Mouse (Mus musculus): ENCODE data around the gene Zfp280c. TPM values are rescaled to one million over a fixed set of nuclear protein-coding genes. Genes with fewer than 3 reads are reported as not detected.

Gene Zfp280c
- 15.9 and 19.1 TPM in 2 replicates for polyA plus RNA-seq (2016; fragmentation: Nextera tagmentation; extraction: Ambion mirVana)

GRCm38 (mm10) chrX:48594099-48594760 is at the start of gene Zfp280c:
Gene Zfp280c, minus strand, starts transcription at chrX:48594504.
- peak within 1 kb of the TSS; percentile 68 for H3K9ac ChIP-seq
- peak within 1 kb of the TSS; percentile 42 for H3K4me2 ChIP-seq (replicated peaks)
- H3K27ac ChIP-seq, result peak within 1 kb of the TSS; percentile 77
- H3K27me3 ChIP-seq, result no peaks in the 10 kb centered on the region
- H3K36me3 ChIP-seq, result peaks cover 12% of the 10 kb centered on the region; the same call in 1 of the 2 replicates
- 18% methylated on average over 45 of the region's 45 CpGs for WGBS
- peak; percentile 92 for ATAC-seq (ENCODE audit: insufficient number of reproducible peaks, insufficient read depth, low FRiP score, low TSS enrichment)
- no peaks in the 10 kb centered on the region for H3K4me1 ChIP-seq
- H3K9me3 ChIP-seq, result no peaks in the 10 kb centered on the region
- H3K4me3 ChIP-seq, result peak within 1 kb of the TSS; percentile 59

GRCm38 (mm10) chrX:48637032-48637431 is 42.7 kb upstream of the Zfp280c start:
- H3K4me3 ChIP-seq, result no peak overlapping the region
- no peaks in the 10 kb centered on the region for H3K36me3 ChIP-seq
- ATAC-seq (ENCODE audit: insufficient number of reproducible peaks, insufficient read depth, low FRiP score, low TSS enrichment), result no peak
- H3K4me1 ChIP-seq, result no peaks in the 10 kb centered on the region
- H3K27ac ChIP-seq, result no peak overlapping the region
- H3K4me2 ChIP-seq (replicated peaks), result no peak overlapping the region
- WGBS, result 53% methylated on average over 2 of the region's 2 CpGs
- H3K27me3 ChIP-seq, result no peaks in the 10 kb centered on the region
- no peak overlapping the region for H3K9ac ChIP-seq
- no peaks in the 10 kb centered on the region for H3K9me3 ChIP-seq

GRCm38 (mm10) chrX:48624054-48624420 is 29.7 kb upstream of the Zfp280c start:
- H3K4me1 ChIP-seq, result no peaks in the 10 kb centered on the region
- H3K9ac ChIP-seq, result peak overlapping the region; percentile 53; the same call in 1 of the 2 replicates
- peak overlapping the region; percentile 83; the same call in 1 of the 2 replicates for H3K27ac ChIP-seq
- H3K4me2 ChIP-seq (replicated peaks), result peak overlapping the region; percentile 51
- H3K27me3 ChIP-seq, result no peaks in the 10 kb centered on the region
- 19% methylated on average over 9 of the region's 9 CpGs for WGBS
- H3K4me3 ChIP-seq, result peak overlapping the region; percentile 54
- ATAC-seq (ENCODE audit: insufficient number of reproducible peaks, insufficient read depth, low FRiP score, low TSS enrichment), result 0 out of 2 replicates have a peak, but pooled peaks have one; percentile 28
- no peaks in the 10 kb centered on the region for H3K9me3 ChIP-seq
- no peaks in the 10 kb centered on the region for H3K36me3 ChIP-seq

GRCm38 (mm10) chrX:48623379-48624053 is 29.2 kb upstream of the Zfp280c start, which contains the start of gene Slc25a14:
Gene Slc25a14, plus strand, starts transcription at chrX:48623413.
- H3K27me3 ChIP-seq, result no peaks in the 10 kb centered on the region
- 20% methylated on average over 38 of the region's 38 CpGs for WGBS
- H3K27ac ChIP-seq, result peak within 1 kb of the TSS; percentile 83

GRCm38 (mm10) chrX:48623049-48623378 is 28.7 kb upstream of the Zfp280c start:
- peak overlapping the region; percentile 83 for H3K27ac ChIP-seq
- no peaks in the 10 kb centered on the region for H3K27me3 ChIP-seq
- WGBS, result 25% methylated on average over 4 of the region's 4 CpGs
- peak overlapping the region; percentile 51 for H3K4me2 ChIP-seq (replicated peaks)
- ATAC-seq (ENCODE audit: insufficient number of reproducible peaks, insufficient read depth, low FRiP score, low TSS enrichment), result no peak
- no peaks in the 10 kb centered on the region for H3K36me3 ChIP-seq
- H3K9ac ChIP-seq, result peak overlapping the region; percentile 53; the same call in 1 of the 2 replicates
- H3K4me3 ChIP-seq, result peak overlapping the region; percentile 54
- H3K9me3 ChIP-seq, result no peaks in the 10 kb centered on the region
- no peaks in the 10 kb centered on the region for H3K4me1 ChIP-seq

More at GRCm38 (mm10) chrX:48623379-48624053, 29.2 kb upstream of the Zfp280c start, which contains the start of gene Slc25a14:
- peak within 1 kb of the TSS; percentile 54 for H3K4me3 ChIP-seq
- ATAC-seq (ENCODE audit: insufficient number of reproducible peaks, insufficient read depth, low FRiP score, low TSS enrichment), result peak; percentile 88
- H3K4me2 ChIP-seq (replicated peaks), result peak within 1 kb of the TSS; percentile 51
- no peaks in the 10 kb centered on the region for H3K9me3 ChIP-seq
- H3K9ac ChIP-seq, result peak within 1 kb of the TSS; percentile 53; the same call in 1 of the 2 replicates
- no peaks in the 10 kb centered on the region for H3K36me3 ChIP-seq
- H3K4me1 ChIP-seq, result no peaks in the 10 kb centered on the region

GRCm38 (mm10) chrX:48604872-48605271 is 10.6 kb upstream of the Zfp280c start:
- ATAC-seq (ENCODE audit: insufficient number of reproducible peaks, insufficient read depth, low FRiP score, low TSS enrichment), result no peak
- no peak overlapping the region for H3K4me3 ChIP-seq
- 67% methylated on average over 2 of the region's 2 CpGs for WGBS
- H3K27me3 ChIP-seq, result no peaks in the 10 kb centered on the region
- H3K27ac ChIP-seq, result no peak overlapping the region
- H3K9ac ChIP-seq, result no peak overlapping the region
- no peaks in the 10 kb centered on the region for H3K9me3 ChIP-seq
- H3K4me2 ChIP-seq (replicated peaks), result no peak overlapping the region
- no peaks in the 10 kb centered on the region for H3K4me1 ChIP-seq
- no peaks in the 10 kb centered on the region for H3K36me3 ChIP-seq

- Histone ChIP-seq H3K9me3 (no peaks in the 10 kb centered on the region), H3K36me3 (no peaks in the 10 kb centered on the region), H3K27me3 (no peaks in the 10 kb centered on the region), H3K4me3 (no peak overlapping the region), H3K4me2 (replicated peaks) (no peak overlapping the region), H3K9ac (no peak overlapping the region), H3K4me1 (no peaks in the 10 kb centered on the region), H3K27ac (no peak overlapping the region)
- 89% methylated on average over 5 of the region's 5 CpGs for WGBS
- ATAC-seq (ENCODE audit: insufficient number of reproducible peaks, insufficient read depth, low FRiP score, low TSS enrichment), result no peak
Observed at GRCm38 (mm10) chrX:48596906-48597305, 2.6 kb upstream of the Zfp280c start.

- 78% methylated on average over 9 of the region's 9 CpGs for WGBS
- no peaks in the 10 kb centered on the region for H3K9me3 ChIP-seq
- H3K4me3 ChIP-seq, result no peak overlapping the region
- H3K27ac ChIP-seq, result no peak overlapping the region
- H3K4me2 ChIP-seq (replicated peaks), result no peak overlapping the region
- no peak for ATAC-seq (ENCODE audit: insufficient number of reproducible peaks, insufficient read depth, low FRiP score, low TSS enrichment)
- peaks cover 1% of the 10 kb centered on the region; the same call in 1 of the 2 replicates for H3K36me3 ChIP-seq
- H3K9ac ChIP-seq, result no peak overlapping the region
- H3K4me1 ChIP-seq, result no peaks in the 10 kb centered on the region
- H3K27me3 ChIP-seq, result no peaks in the 10 kb centered on the region
Observed at GRCm38 (mm10) chrX:48596053-48596452, 1.7 kb upstream of the Zfp280c start.

GRCm38 (mm10) chrX:48593721-48594098 is 594 bp downstream of the Zfp280c start:
- ATAC-seq (ENCODE audit: insufficient number of reproducible peaks, insufficient read depth, low FRiP score, low TSS enrichment), result no peak
- peak overlapping the region; percentile 59 for H3K4me3 ChIP-seq
- WGBS, result 19% methylated on average over 15 of the region's 15 CpGs

GRCm38 (mm10) chrX:48583332-48583731 is 11.0 kb downstream of the Zfp280c start:
- H3K36me3 ChIP-seq, result peaks cover 6% of the 10 kb centered on the region; the same call in 1 of the 2 replicates
- no peak for ATAC-seq (ENCODE audit: insufficient number of reproducible peaks, insufficient read depth, low FRiP score, low TSS enrichment)
- no peak overlapping the region for H3K9ac ChIP-seq
- H3K4me1 ChIP-seq, result no peaks in the 10 kb centered on the region
- no peak overlapping the region for H3K27ac ChIP-seq
- no peak overlapping the region for H3K4me3 ChIP-seq
- H3K9me3 ChIP-seq, result no peaks in the 10 kb centered on the region
- no peaks in the 10 kb centered on the region for H3K27me3 ChIP-seq
- H3K4me2 ChIP-seq (replicated peaks), result no peak overlapping the region

More at GRCm38 (mm10) chrX:48593721-48594098, 594 bp downstream of the Zfp280c start:
- Histone ChIP-seq H3K4me2 (replicated peaks) (peak overlapping the region; percentile 42), H3K9me3 (no peaks in the 10 kb centered on the region), H3K27me3 (no peaks in the 10 kb centered on the region), H3K9ac (peak overlapping the region; percentile 68), H3K36me3 (peaks cover 12% of the 10 kb centered on the region; the same call in 1 of the 2 replicates), H3K4me1 (no peaks in the 10 kb centered on the region), H3K27ac (peak overlapping the region; percentile 77)

- WGBS, result 36% methylated on average over 3 of the region's 3 CpGs
- Histone ChIP-seq H3K9me3 (no peaks in the 10 kb centered on the region), H3K9ac (no peak overlapping the region), H3K36me3 (no peaks in the 10 kb centered on the region), H3K27me3 (no peaks in the 10 kb centered on the region), H3K27ac (no peak overlapping the region), H3K4me2 (replicated peaks) (no peak overlapping the region), H3K4me1 (no peaks in the 10 kb centered on the region), H3K4me3 (no peak overlapping the region)
- ATAC-seq (ENCODE audit: insufficient number of reproducible peaks, insufficient read depth, low FRiP score, low TSS enrichment), result no peak
Observed at GRCm38 (mm10) chrX:48532175-48532574, 62.1 kb downstream of the Zfp280c start.

GRCm38 (mm10) chrX:48526435-48526834 is 67.9 kb downstream of the Zfp280c start:
- H3K9ac ChIP-seq, result no peak overlapping the region
- WGBS, result 65% methylated on average over 2 of the region's 3 CpGs

More at GRCm38 (mm10) chrX:48526435-48526834, 67.9 kb downstream of the Zfp280c start:
- no peak for ATAC-seq (ENCODE audit: insufficient number of reproducible peaks, insufficient read depth, low FRiP score, low TSS enrichment)
- no peaks in the 10 kb centered on the region for H3K27me3 ChIP-seq
- H3K4me2 ChIP-seq (replicated peaks), result no peak overlapping the region
- no peak overlapping the region for H3K27ac ChIP-seq
- H3K4me3 ChIP-seq, result no peak overlapping the region
- no peaks in the 10 kb centered on the region for H3K9me3 ChIP-seq
- H3K36me3 ChIP-seq, result no peaks in the 10 kb centered on the region
- H3K4me1 ChIP-seq, result no peaks in the 10 kb centered on the region

All from embryonic facial prominence, embryonic 12.5 days (tissue).